Mouse (Mus musculus) limb, embryonic 11.5 days (tissue): ENCODE results near the gene Csde1. TPM values are rescaled to one million over a fixed set of nuclear protein-coding genes. Genes with fewer than 3 reads are reported as not detected.

ENCODE experiments used
- ATAC-seq: fragments of 200-750 bp; cut with Nextera tagmentation; 2 replicates; pipeline ENCODE4 v1.8.0; 2017; ENCODE audit warnings: low read depth; ENCODE audit not compliant: insufficient number of reproducible peaks, low FRiP score, low TSS enrichment
- DNase-seq: peaks from one replicate; pipeline ENCODE4 v3.0.0-alpha.2; 2015; ENCODE audit warnings: low spot score
- H3K27ac ChIP-seq: fragments of 300-500 bp; sonication (generic); replicated peaks from 2 replicates; pipeline ENCODE4 v1.5.1; 2014; ENCODE audit warnings: low read depth, mild to moderate bottlenecking, low read length
- H3K27me3 ChIP-seq: fragments of 300-500 bp; sonication (generic); 2 replicates; pipeline ENCODE4 v1.6.1; 2014; ENCODE audit warnings: mild to moderate bottlenecking, low read length, mixed read lengths; ENCODE audit not compliant: control insufficient read depth, insufficient read depth
- H3K36me3 ChIP-seq: fragments of 300-500 bp; sonication (generic); 2 replicates; pipeline ENCODE4 v1.6.1; 2014; ENCODE audit warnings: mild to moderate bottlenecking, low read length, moderate library complexity, mixed read lengths; ENCODE audit not compliant: control insufficient read depth, insufficient read depth
- H3K4me1 ChIP-seq: fragments of 300-500 bp; sonication (generic); 2 replicates; pipeline ENCODE4 v1.6.1; 2014; ENCODE audit warnings: low read length, mixed read lengths; ENCODE audit not compliant: control insufficient read depth, insufficient read depth
- H3K4me2 ChIP-seq: fragments of 300-500 bp; sonication (generic); 2 replicates; pipeline ENCODE4 v1.6.1; 2014; ENCODE audit warnings: low read depth, mild to moderate bottlenecking, moderate library complexity; ENCODE audit not compliant: severe bottlenecking
- H3K4me3 ChIP-seq: fragments of 300-500 bp; sonication (generic); 2 replicates; pipeline ENCODE4 v1.5.1; 2014; ENCODE audit warnings: low read depth, low read length
- H3K9ac ChIP-seq: fragments of 300-500 bp; sonication (generic); 2 replicates; pipeline ENCODE4 v1.6.1; 2014; ENCODE audit warnings: mild to moderate bottlenecking, low read length
- H3K9me3 ChIP-seq: fragments of 300-500 bp; sonication (generic); 2 replicates; pipeline ENCODE4 v1.6.1; 2016; ENCODE audit warnings: low read length; ENCODE audit not compliant: control insufficient read depth
- WGBS: fragments of 180-500 bp; shearing (Covaris S2); extraction: QIAGEN DNeasy Blood & Tissue Kit; methylation state at CpG from one replicate; pipeline ENCODE4 v1.1.7; 2014; 5-methylcytosine and 5-hydroxymethylcytosine counted together
- polyA plus RNA-seq: library from polyadenylated mRNA; unstranded; fragments of >200 nt; fragmentation: Nextera tagmentation; extraction: Ambion mirVana; gene quantifications from 2 replicates; pipeline ENCODE4 v1.2.1, GENCODE M21; 2014

The Csde1 gene
- polyA plus RNA-seq, 1 experiment from 2014 or later, result 473 TPM

DNA sequence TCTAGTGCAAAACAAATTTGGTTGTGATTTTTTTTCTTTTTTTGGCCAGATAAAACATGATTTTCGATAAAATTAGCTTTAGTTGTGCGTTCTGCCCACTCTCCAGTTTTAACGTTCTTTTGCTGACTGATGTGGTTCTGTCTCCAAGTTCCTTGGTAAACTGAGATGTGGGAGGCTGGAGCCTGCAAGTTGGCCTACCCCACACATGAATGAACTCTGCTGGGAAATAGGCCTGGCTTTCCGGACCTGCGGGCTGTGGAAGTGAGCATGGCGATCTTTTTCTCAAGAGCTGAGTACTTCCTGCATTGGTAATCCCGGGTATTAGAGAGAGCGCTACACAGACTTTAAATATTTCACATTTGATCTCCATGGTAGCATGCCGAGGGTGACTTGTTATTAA is 55.6 kb downstream of the Csde1 start:
- 85% methylated on average over 9 of the region's 9 CpGs for WGBS
- Histone ChIP-seq H3K4me2 (no peak overlapping the region), H3K27me3 (no peaks in the 10 kb centered on the region)

DNA sequence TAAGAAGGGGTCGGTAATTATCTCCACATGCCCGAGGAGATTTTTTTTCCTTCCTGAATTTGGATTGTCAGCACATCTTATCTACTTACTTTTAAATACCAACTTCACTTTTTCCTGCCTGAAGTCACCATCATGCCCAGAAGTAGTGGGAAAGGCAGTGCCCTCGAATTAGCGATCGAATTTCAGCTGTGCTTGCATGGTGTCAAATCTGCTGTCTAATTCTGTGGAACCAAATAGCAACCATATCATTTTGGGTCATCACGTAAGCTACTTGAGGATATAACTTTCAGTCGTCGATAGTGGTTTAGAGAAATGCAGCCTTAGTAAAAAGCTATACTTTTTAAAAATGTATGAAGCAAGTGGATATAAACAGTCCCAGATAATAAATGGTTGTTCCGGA is 56.2 kb downstream of the Csde1 start:
- Histone ChIP-seq H3K4me2 (no peak overlapping the region), H3K4me1 (no peaks in the 10 kb centered on the region), H3K9me3 (no peaks in the 10 kb centered on the region), H3K27me3 (no peaks in the 10 kb centered on the region), H3K36me3 (no peaks in the 10 kb centered on the region), H3K27ac (no peak overlapping the region), H3K4me3 (no peak overlapping the region), H3K9ac (no peak overlapping the region)
- ATAC-seq (no peak), DNase-seq (no peak)
- WGBS, result 92% methylated on average over 9 of the region's 9 CpGs

More for the DNA sequence above, 55.6 kb downstream of the Csde1 start:
- H3K4me3 ChIP-seq, result no peak overlapping the region
- no peak overlapping the region for H3K9ac ChIP-seq
- no peaks in the 10 kb centered on the region for H3K4me1 ChIP-seq
- no peaks in the 10 kb centered on the region for H3K36me3 ChIP-seq
- DNase-seq (no peak), ATAC-seq (no peak)
- H3K9me3 ChIP-seq, result no peaks in the 10 kb centered on the region
- H3K27ac ChIP-seq, result no peak overlapping the region

DNA sequence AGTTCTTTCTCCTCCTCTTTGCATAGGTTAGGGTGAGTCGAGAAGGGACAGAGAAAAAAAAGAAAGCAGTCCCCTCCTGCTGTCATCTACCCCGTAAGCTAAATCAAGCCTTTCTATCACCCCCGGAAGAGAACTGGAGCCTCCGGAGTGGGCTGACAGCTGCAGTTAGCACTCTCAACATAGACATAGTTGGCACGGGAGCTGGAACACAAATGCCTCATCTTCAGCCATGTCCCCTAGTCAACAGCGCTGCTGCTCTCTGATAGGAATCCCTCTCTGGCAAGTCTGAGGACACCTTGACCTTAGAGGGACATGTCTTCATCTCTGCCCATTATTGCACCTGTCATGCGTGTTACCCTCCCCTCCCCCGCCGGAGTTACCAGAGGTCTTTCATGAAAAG is 59.1 kb downstream of the Csde1 start:
- Histone ChIP-seq H3K4me3 (no peak overlapping the region), H3K36me3 (no peaks in the 10 kb centered on the region), H3K9ac (no peak overlapping the region), H3K27me3 (no peaks in the 10 kb centered on the region), H3K27ac (no peak overlapping the region), H3K4me1 (no peaks in the 10 kb centered on the region), H3K4me2 (no peak overlapping the region), H3K9me3 (no peaks in the 10 kb centered on the region)
- ATAC-seq (no peak), DNase-seq (no peak)
- 86% methylated on average over 8 of the region's 9 CpGs for WGBS

DNA sequence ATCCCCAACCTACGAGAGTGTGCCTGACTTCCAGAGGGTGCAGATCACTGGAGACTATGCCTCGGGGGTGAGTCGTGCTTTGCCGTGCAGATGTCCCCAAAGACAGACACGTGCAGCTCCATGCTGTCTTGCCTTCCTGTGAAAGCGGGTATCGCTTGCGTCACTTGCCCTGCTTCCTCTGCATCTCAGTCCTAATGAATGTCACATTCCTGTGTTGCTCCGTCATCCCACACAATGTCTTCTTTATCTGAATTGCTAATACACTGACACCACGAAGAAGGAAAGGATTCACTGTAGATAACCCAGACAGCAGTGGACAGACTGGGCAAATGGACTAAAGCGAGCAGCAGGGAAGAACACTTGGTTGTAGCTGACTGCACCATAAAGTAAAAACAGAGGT is 60.8 kb downstream of the Csde1 start:
- DNase-seq, result no peak
- H3K27ac ChIP-seq, result no peak overlapping the region
- H3K9ac ChIP-seq, result no peak overlapping the region
- no peaks in the 10 kb centered on the region for H3K36me3 ChIP-seq
- 89% methylated on average over 11 of the region's 11 CpGs for WGBS
- H3K4me2 ChIP-seq, result no peak overlapping the region
- H3K27me3 ChIP-seq, result no peaks in the 10 kb centered on the region
- no peak for ATAC-seq
- no peaks in the 10 kb centered on the region for H3K9me3 ChIP-seq
- no peaks in the 10 kb centered on the region for H3K4me1 ChIP-seq
- H3K4me3 ChIP-seq, result no peak overlapping the region

DNA sequence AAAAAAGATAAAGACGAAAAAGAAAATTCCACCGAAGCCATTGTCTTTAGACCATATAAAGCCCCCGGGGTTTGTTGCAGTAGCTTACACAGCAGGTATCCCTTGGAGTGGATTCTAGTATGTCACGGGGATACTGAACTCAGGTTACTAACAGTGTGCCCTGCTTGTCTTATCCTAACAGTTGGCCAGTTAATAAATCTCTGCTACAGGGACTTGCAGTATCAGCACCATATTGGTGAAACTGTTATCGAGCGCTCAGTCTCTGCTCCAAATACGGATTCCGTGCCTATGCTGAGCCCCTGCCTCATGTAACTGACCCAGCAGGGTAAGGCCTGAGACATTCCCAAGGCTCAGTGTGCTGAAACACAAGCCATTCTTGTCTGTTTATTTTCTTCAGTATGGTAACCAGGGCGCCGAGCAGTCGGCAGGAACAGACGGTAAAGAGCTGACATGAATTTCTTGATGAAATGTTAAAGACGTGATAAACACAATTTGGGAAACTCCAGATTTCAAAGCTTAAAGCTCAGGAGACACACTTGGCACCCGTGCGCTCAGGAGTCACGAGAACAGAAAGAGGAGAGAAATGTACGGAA is 61.7 kb downstream of the Csde1 start:
- WGBS, result 87% methylated on average over 17 of the region's 17 CpGs

DNA sequence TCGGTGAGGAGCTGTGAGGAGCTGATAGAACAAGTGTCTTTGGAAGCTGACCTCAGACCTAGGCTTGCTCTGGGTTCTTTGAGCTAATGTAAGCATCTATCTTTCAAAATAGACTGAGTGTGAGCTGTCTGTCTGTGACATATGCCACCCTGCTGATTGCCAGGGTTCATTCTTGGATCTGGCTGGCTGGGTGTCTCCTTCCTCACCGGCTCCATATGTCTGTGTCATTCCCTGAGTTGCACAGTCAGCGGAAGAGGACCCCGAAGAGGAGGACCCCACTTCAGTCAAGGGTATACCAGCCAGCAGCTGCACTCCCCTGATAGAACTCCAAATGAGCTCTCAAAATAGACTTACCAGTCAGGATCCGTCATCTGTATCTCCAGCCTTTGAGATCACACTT is 62.5 kb downstream of the Csde1 start:
- ATAC-seq (no peak), DNase-seq (no peak)
- H3K4me3 ChIP-seq, result no peak overlapping the region
- 89% methylated on average over 5 of the region's 5 CpGs for WGBS
- H3K36me3 ChIP-seq, result no peaks in the 10 kb centered on the region
- H3K4me2 ChIP-seq, result no peak overlapping the region
- H3K9ac ChIP-seq, result no peak overlapping the region
- H3K27ac ChIP-seq, result no peak overlapping the region
- H3K27me3 ChIP-seq, result no peaks in the 10 kb centered on the region
- no peaks in the 10 kb centered on the region for H3K9me3 ChIP-seq
- no peaks in the 10 kb centered on the region for H3K4me1 ChIP-seq

More for the DNA sequence above, 61.7 kb downstream of the Csde1 start:
- no peaks in the 10 kb centered on the region for H3K36me3 ChIP-seq
- no peak overlapping the region for H3K9ac ChIP-seq
- ATAC-seq (no peak), DNase-seq (no peak)
- no peak overlapping the region for H3K27ac ChIP-seq
- H3K27me3 ChIP-seq, result no peaks in the 10 kb centered on the region
- H3K4me2 ChIP-seq, result no peak overlapping the region
- H3K9me3 ChIP-seq, result no peaks in the 10 kb centered on the region
- H3K4me1 ChIP-seq, result no peaks in the 10 kb centered on the region
- H3K4me3 ChIP-seq, result no peak overlapping the region

DNA sequence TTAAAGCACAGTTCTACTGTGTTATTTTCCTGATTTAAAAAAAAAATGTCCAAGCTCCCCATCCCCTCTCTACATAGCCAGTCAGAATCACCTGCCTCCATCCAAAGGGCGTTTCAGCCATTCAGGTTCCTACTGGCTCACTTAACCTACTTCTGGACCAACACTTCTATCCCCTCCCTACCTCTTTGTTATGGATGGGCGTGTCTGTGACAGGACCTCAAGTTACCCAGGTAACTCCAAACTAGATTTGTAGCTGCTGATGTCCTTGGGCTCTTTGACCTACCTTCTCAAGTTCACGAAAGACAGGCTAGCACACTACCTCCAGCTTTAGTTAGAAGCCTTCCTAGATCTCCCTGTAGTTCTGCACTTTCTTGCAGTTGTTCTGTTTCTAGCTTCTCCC is 65.8 kb downstream of the Csde1 start:
- no peak for DNase-seq
- no peaks in the 10 kb centered on the region for H3K9me3 ChIP-seq
- no peak overlapping the region for H3K4me2 ChIP-seq
- 80% methylated on average over 3 of the region's 3 CpGs for WGBS
- H3K27ac ChIP-seq, result no peak overlapping the region
- no peaks in the 10 kb centered on the region for H3K36me3 ChIP-seq
- H3K9ac ChIP-seq, result no peak overlapping the region
- no peak overlapping the region for H3K4me3 ChIP-seq
- no peaks in the 10 kb centered on the region for H3K27me3 ChIP-seq
- no peak for ATAC-seq
- H3K4me1 ChIP-seq, result no peaks in the 10 kb centered on the region

DNA sequence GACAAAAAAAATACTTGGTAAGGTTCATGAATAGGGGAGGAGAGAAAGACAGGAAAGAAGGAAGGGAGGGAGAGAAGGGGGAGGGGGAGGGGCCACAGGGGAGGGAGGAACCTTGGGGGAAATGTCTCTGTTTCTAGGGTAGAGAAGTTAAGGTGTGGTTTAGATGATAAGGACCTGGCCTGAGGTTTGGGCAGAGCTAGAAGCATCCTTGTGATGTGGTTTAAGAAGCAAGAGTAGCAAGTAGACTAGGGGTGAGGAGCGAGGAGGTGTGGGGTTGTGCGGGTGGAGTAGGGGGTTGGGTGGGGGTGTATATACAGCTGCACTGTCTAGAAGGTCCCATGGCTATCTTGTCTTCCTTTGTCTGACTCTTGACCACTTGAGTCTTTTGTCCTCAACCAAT is 71.5 kb downstream of the Csde1 start:
- Histone ChIP-seq H3K27ac (no peak overlapping the region), H3K9ac (no peak overlapping the region), H3K9me3 (no peaks in the 10 kb centered on the region), H3K4me2 (no peak overlapping the region), H3K36me3 (no peaks in the 10 kb centered on the region), H3K4me1 (no peaks in the 10 kb centered on the region), H3K27me3 (no peaks in the 10 kb centered on the region), H3K4me3 (no peak overlapping the region)
- WGBS, result 79% methylated on average over 2 of the region's 2 CpGs
- no peak for ATAC-seq
- DNase-seq, result no peak

DNA sequence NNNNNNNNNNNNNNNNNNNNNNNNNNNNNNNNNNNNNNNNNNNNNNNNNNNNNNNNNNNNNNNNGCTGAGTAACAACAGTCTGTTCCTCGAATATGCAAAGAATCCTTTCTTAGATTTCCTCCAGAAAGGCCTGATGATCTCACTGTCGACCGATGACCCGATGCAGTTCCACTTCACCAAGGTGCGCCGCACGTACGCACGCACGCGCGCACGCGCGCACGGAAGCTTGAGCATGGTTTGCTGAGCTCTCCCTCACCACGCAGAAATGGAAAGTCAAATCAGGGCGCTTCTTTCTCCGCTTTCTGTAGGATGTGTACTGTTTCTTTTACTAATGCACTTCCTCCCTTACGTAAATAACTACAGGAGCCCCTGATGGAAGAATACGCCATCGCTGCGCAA is 78.4 kb downstream of the Csde1 start:
- Histone ChIP-seq H3K4me2 (no peak overlapping the region), H3K36me3 (no peaks in the 10 kb centered on the region), H3K9ac (no peak overlapping the region), H3K4me3 (no peak overlapping the region), H3K27ac (no peak overlapping the region), H3K27me3 (no peaks in the 10 kb centered on the region), H3K9me3 (no peaks in the 10 kb centered on the region), H3K4me1 (peaks cover 3% of the 10 kb centered on the region; the same call in 1 of the 2 replicates)
- WGBS, result 79% methylated on average over 23 of the region's 23 CpGs
- DNase-seq, result no peak
- ATAC-seq, result no peak
